Mouse (Mus musculus) adipocyte (in vitro differentiated cells): ENCODE data around the gene Afap1l2.
A peak's percentile ranks its signal among the peaks of the same experiment; 100 is the strongest.

Experiments used
- DNase-seq: peaks from one replicate; pipeline ENCODE4 v3.0.0-alpha.2; 2016; ENCODE audit warnings: low spot score

The Afap1l2 gene

DNA sequence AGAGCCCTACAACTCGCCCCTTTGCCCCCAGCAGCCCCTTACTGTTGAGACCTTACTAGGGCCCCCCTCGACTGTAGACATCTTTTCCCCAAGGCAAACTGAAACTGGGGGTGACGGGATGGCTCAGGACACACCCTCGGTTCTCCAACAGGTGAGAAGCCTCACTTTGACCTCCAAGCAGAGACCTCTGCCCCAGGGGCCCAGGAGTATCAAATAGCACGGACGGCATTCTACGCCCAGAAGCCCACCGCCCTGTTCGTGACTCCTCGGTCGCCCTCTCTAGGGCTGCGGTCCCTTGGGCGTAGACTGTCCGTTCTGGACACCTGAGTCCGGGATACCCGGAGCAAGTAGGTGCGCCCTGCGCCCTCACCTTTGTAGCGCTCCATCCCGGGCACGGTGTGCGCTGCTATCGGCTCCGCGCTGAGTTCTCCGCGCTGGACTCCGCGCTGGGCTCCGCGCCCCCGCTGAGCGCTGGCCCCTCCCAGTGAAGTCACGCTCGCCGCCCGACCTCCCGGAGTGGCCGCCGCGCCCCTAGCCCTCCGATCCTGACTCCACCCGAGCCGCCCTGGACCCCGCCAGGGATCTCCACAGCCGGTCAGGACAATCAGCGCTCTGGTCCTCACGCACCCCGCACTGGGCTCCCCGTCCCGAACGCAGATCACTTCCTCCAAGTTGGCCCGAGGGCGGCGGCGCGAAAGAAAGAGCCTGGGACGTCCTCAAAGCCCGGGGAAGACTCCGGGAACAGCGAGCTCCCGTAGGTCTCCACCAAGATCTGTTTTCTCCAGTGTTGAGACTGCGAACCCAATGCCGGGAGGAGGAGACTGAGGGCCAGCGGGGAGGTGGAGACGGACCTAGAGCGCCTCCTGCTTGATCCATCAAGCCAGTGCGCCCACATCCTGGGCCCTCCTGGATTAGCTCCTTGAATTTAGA lies at the start of gene Afap1l2:
Gene Afap1l2 (minus strand): TSS at position 448 of the 930 bp plus-strand sequence.
- DNase-seq, result peak; percentile 72

DNA sequence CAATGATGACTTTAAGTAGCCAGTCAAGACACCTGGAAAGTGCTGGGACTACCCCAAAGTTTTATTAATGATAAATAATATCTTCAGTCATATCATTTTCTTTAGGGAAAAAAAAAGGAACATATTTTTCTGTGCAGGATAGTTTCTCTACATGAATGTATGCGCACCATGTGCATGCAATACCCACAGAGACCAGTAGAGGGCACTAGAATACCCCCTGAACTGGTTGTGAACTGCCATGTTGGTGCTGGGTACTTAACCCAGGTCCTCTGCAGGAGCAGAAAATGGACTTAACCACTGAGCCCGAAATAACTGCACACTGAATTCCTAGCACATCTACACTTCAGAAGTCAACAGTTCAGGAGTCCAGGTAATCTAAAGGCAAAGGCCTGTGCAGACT lies 49.5 kb upstream of the Afap1l2 start:
- DNase-seq, result no peak

DNA sequence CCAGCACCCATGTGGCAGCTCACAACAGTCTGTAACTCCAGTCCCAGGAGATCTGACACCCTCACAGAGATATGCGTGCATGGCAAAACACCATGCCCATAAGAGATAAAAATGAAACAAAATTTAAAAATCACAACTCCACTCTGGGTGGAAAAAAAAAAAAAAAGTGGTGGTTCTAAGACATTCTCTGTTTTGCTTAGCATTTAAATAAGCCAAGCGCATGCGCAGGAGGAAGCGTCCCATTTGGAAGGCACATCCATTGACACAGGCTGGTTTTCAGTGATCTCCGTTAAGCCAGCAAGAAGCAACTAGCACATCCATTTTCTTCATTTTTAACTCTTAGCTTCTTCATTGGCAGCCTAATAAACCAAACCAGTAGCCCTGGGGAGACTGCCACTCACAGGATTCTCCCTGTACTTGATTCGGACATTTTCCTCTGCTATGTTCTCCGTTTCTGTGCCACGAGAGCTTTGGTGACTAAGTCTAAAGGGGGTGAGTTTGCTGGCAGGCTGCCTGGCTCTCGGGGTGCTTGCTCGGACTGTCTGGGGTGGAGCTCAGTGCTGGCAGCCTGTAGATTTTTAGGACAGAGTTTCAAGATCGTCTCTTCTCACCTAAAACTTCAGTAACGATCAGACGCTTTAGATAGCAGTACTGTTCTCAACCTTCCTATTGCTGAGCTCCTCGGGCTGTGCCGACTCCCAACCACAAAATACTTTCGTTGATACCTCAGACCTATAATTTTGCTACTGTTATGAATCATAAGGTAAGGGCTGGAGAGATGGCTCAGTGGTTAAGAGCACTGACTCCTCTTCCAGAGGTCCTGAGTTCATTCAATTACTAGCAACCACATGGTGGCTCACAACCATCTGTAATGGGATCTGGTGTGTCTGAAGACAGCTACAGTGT lies 47.4 kb upstream of the Afap1l2 start:
- peak; percentile 89 for DNase-seq

DNA sequence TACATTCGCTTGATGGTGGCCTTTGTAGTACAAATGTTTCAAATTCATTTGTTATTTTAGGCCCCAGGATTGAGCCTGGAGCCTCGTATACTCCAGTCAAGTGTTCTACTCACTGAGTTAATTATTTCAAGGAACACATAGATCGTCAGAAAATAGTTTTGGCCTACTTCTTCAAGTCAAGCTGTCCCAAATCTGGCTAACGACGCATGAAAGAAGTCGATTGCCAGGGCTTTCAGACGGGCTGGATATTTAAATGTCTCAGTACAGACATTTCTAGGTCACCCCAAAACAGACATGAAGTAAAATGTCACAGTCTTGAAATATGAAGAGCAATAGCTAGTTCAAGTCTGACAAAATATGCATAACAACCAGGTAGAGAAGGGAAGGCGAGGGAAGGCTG lies 44.9 kb upstream of the Afap1l2 start:
- no peak for DNase-seq

DNA sequence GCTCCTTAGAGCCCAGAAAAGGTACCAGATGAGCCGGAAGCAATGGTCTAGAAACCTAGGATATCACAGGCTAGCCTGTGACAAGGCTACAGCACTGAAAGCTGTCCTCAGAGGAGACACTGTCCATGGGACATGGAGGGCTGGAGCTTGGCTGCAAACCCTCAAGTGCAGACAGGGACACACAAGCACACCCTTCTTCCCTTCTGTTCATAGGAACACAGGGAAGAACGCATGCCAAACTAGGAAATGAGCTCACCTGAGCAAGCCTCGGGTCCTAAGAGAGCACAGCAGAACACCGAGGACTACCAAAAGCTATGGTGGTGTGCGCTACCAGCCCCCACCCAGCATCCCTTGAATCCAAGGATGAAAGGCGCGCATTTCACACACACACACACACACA lies 44.0 kb upstream of the Afap1l2 start:
- DNase-seq, result no peak

DNA sequence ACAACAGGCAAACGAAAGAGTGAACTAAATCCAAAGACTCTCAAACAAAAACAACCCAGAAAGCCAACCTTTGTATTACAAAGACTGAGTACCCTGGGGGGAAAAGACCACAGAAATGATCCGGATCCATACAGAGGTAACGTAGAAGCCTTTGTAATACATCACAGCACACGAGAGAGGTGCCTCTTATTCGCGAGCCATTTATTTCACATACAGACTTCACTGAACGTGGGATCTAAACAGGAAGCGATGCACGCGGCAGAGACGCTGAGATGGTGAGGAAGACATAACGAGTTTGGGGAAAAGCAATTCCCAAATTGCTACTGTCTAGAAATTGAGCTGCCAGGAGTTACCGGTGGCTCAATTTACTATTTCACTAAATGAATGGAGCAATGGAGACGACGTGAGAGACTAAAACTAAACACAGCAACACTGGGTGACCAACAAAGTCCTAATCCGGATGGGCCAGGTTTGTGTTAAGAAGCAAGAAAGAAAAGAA lies 41.6 kb upstream of the Afap1l2 start:
- no peak for DNase-seq

DNA sequence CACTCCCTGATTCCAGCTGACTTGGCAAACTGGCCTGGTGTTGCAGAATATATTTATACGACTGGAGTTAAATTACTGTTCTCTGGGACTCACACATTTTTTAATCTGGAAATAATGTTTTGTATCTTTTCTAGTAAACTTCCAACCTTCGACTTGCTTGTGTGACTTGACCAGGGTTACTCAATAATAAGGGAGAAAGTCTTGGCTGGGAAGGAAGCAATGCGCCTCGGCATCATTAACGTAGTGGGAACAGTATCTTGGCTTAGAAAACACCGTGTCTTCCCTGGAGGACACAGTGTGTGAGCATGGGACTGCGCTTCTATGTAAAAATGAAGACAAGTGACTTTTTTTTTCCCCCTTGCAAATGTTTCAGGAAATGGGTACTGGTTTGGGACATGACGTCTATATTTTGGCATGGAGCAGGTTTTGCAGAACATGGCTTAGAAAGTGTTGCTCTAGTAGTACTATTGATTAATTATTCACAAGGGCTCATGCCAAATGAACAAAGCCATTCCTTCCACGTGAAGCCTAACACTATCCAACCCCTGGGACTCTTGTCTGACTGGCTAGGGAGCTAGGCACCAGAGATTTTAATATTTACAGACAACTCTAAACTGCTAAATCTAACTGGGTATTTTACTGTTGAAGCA lies 39.8 kb upstream of the Afap1l2 start:
- peak; percentile 98 for DNase-seq

DNA sequence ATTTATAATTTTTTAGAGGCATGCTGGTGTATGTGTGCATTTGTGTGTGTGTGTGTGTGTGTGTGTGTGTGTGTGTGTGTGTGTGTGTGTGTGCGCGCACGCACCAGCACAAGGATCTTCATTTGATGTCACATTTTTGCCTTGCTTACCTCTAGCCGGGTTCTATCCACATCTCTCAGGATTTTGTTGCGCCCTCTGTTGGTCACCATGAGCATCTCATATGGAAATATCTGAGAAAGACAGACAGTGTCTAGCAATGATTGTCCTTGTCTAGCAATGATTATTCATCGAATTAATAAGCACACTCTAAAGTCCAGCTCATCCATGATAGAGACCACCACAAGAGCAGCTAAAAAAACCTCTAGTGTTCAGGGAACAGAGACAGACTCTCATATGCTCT lies 31.2 kb upstream of the Afap1l2 start:
- DNase-seq, result no peak

DNA sequence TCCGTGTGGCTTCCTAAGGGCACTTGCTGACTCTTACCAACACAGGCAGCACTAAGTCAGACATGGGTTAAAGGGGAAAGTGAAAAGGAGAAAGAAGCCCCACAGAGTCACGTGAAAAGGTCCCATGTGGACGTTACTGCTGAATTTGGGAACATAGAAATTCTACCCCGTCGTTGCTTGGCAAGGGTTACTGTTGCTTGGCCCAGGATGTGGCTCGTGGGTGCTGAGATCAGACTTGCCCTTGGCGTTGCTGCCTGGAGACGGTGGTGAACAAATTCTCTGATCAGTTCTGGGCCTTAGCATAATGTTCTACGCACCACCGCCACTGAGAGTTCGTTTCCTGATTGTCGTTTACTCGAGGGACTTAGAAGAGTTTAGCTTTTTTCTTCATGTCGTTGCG lies 28.8 kb upstream of the Afap1l2 start:
- no peak for DNase-seq

DNA sequence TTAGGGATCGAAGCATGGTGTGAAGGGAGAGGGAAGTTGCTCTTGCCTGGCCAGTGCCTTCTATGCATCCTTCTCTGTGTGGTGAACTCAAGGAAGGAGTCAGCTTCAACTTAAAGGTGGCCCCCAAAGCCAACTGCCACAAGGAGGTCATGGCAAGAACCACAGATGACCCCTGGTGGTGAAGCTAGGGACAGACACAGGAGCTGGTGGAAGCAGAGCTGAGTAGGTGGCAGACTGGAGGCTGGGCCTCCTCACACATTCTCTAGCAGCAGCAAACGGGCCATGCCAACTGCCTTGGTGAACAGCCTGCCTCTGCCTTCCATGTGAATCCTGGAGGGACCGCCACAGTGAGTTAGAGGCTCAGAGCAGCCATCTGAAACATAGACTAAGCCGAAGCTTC lies 23.6 kb upstream of the Afap1l2 start:
- DNase-seq, result peak; percentile 85

DNA sequence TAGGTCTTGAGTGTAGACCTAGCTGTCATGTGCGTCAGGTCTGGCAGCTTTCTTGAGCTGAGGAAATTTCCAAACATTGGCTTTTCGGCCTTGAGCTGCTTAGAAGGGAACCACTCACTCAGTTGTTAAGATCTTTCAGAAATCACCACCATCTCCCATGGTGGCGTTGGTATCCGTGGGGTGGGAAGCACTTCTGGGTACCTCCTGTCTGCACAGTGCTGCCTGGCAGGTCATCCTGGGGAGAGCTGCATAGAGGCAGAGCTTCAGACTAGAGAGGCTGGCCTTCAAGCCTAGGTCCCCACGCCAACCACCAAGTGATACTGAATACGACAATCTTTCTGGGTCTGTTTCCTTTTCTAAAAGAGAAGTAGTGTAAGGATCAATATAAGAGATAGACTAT lies 21.4 kb upstream of the Afap1l2 start:
- no peak for DNase-seq

DNA sequence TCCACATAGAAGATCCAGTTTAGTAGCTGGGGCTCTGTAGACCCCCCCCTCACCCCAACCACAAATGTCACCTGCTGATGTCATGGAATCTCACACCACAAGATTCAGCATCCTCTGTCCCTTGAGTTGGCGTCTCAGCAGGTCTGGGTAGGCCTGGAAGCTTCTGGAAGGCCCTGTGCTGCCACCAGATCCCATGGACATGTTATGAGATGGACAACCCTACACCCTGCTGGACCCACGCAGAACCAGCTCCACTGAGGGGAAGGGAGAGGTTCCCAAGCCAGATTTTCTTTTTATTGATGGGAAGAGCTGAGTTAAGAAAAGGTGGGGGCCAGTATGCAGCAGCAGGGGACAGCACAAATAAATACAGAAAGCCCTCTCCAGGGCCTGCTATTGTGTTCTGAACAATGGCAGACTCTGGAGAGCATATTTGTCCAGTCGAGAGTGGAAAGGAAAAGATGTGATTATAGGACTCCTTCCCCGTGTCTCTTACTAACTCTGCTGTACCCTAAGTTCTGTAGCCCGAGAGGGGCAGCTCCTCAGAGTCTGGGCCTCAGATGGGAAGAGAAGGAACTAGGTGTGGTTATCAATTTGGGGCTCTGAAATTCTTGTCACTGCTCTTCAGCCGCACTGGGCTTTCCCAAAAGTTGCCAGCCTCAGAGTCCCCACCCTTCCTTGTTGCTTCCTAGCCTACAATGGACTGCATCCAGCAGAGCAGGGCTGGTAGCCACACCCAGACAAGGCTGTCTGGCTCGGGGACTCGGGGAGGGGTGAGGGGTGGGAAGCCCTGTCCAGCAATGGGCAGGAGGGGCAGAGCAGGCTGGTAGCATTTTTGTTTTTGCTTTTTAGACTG lies 20.5 kb upstream of the Afap1l2 start:
- peak; percentile 79 for DNase-seq

DNA sequence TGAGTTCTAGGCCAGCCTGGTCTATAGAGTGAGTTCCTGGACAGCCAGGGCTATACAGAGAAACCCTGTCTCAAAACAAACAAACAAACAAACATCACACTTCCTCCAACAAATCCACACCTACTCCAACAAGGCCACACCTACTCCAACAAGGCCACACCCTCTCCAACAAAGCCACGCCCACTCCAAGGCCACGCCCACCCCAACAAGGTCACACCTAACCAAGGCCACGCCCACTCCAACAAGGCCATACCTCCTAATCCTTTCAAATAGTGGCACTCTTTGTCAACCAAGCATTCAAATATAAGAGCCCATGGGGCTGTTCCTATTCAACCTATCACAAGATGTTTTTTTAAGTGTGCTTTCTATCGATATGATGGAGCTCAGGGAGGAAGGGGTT lies 18.5 kb upstream of the Afap1l2 start:
- DNase-seq, result no peak

DNA sequence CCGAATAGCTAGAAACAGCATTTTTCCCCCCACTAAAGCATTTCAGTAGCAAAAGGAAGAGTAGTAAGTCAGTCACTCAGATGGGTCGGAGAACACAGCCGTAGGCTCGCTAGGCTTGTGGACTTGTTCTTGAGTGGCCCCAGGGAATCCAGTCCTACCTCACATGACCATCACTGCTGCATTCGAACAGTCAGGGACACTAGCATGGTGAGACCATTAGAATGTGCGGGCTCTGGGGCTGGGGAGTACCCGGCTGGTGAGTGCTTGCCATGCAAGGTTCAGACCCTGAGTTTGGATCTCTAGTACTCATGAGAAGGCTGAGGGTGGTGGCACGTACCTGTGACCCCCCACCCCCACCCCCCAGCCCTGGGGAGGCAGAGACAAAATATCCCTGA lies 9.8 kb upstream of the Afap1l2 start:
- no peak for DNase-seq

DNA sequence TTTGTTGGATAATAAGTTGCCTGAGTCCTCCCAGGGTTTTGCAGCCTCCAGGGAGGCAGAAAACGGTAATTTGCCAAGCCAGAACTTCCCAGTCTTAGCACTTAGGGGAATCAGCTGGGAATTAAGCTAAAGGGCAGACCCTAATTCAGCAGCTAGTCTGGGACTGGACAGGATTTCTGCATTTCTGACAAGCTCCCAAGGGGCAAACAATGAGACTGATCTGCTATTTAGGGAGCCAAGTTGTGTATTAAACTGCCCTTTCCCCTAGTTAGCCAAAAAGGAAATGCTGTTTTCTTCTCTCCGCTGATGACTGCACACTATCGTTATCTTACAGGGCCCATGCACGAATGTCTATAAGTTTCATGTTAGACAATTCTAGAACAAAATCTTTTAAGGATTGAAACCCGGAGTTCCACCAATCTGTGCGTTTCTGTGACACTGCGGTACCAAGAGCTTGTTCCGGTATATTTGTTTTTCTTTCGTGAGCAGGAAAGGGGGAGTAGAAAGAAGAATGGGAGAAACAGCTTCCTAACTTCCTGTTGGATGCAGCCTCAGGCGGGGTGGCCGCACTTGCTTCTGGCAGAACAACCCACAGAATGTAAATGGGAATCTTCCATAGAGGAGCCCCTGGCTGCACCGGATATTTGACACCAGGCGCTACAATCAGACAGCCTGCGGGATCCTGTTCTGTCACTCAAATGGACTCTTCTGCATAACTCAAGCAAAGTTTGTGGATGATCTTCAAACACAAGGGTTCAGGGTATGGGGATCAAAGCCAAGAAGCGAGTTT lies 9.2 kb upstream of the Afap1l2 start:
- peak; percentile 87 for DNase-seq

DNA sequence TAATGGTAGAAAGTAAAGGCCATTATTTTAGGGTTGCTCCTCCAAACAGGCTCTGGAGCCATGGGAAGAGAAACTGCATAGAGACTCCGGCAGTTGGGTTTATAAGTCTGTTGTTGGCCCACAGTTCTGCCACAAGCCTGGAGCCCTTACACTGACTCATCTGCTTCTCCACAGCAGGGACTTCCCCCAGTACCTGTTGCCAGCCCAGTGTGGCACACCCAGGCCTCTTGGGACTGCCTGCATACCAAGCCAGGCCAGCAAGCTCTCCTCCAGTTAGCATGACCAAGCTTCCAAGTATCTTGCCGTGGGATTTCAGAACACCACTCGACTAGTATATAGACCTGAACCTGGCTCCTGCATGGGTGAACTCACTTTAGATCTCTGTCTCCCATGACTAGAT lies 6.8 kb upstream of the Afap1l2 start:
- peak; percentile 82 for DNase-seq

DNA sequence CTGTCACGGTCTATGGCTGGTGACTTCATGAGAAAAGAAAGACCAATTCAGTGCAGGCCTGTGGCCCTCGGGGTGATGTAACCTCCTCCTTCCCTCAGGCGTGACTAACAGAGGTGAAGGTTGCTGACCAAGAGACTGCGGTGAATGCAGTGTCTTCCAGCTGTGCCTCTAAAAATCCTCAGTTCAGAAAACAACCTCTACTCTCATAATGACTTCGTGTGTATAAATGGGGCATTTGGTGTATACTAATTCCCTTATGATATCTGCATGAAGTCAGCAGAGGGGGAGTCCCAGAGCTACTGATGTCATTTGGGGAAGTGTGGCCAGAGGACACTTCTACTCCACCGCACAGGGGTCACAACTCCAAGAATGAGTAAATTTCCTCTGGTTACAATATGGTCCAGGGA lies 5.2 kb upstream of the Afap1l2 start:
- DNase-seq, result peak; percentile 57

DNA sequence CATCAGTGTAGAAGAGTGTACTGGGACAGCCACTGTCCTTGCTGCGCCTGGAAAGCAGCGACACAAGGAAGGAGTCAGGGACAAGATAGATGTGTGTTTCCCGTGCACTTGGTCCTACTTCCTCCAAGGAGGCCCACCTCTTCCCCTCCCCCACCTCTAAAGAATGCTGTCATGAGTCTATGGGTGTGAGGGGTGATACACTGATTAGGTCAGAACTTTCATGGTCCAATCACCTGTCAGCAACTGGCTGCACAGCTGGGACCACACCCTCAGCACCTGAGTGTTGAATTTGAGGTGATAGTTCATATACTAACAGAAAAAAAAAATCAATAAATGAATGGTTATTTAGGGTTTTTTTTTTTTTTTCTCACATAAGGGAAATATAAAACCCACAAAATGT lies 4.0 kb upstream of the Afap1l2 start:
- no peak for DNase-seq

DNA sequence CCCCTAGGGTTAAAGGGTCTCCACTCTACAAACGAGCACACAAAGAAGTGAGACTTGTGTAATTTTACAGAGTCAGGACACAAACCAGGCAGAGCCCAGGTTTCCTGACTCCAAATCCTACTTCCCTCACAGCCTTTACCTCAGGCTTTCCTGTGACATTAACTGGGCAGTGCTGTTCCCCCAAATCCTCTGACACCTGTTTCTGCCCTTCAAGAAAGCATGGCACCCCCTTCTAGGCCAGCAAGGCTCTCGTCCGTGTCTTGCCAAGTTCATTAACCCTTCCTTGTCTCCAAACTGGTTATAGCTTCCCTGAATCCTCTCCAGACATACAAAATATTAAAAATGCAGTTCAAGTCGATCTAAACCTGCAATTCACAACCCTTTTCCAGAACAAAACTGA lies 2.0 kb upstream of the Afap1l2 start:
- DNase-seq, result no peak

DNA sequence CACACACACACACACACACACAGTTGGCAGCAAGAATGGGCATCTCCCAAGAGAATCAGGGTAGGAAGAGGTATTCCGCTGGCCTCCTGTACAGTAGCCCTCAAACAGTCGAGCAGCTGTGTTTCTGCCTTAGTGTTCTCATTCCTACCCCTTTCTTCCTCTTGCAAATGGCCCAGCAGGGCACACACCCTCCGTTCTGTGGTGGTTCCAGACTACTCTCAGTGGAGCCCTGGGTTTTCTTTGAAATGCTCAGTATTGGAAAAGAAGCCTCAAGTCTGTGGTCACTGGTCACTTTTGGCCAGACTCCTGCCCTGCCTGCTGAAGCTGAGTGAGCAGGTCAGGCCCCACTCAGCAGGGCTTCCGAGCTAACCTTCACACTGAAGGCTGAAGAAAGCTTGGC lies 1.6 kb upstream of the Afap1l2 start:
- DNase-seq, result no peak

DNA sequence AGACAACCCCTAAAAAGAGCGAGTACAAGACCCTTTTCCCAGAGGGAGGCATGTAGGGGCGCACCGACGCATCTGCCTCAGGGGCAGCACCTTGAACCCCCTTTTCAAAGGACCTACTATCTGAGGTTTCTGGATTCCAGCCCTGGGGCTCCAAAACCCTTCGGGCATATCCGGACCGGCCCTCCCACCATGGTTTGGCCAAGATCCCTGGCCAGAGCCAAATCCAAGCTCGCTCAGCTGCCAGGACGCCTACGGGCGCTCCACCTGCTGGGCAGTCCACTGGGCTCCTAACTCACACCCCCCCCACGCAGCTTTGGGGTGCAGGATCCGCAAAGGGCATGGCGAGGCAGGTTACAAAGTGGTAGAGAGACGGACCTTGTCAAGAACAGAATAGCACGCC lies 737 bp downstream of the Afap1l2 start:
- no peak for DNase-seq
